Comparison of ENCODE assay signal across 12 mouse cellular contexts in the genomic region with DNA sequence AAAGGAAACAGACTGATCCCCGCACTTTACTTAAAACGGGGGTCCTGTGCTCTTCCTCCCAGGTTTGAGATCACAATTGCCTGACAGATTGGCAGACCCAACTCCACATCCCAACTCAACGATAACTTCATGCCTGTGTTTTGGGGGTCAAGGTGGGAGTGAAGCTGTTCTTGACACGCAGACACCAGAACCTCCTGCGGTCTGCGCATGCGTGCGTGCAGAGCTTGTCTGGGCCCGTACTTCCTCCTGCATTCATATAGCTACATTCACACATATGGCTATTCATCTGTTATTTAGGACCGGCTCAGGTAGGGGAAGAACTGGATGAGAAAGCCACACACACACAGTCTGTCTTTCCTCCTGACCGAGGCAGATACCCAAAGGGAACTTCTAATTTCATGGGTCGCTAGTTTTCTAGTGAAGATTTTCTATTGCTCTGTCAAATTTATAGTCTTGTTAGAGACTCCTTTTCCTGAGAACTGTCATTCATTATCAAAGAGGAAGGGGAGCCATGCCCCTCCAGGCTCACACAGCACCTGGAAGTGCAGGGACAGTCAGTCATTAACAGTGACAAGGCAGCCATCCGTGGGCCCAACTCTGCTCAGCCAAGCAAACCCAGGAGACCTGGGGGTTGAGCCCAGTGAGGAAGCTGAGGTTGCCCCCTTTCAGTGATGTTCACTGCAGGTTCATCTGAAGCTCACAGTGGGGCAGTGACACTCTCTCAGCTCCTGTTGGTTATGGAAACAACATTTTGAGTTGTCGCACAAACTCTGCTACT.
"Had no signal": no experiment of that assay in that cellular context is flagged by ENCODE, and none has a peak within 500 bp of the region (broad histone marks: within the 10 kb centered on the region; RNA-seq: fewer than 3 reads in every experiment).

No protein-coding gene starts in this region.

- H3K27ac ChIP-seq: hindbrain, postnatal 0 days; limb, embryonic 13.5 days; liver, embryonic 14.5 days; neural tube, embryonic 12.5 days; stomach, embryonic 15.5 days had no signal

- H3K9ac ChIP-seq: limb, embryonic 13.5 days; liver, embryonic 14.5 days; neural tube, embryonic 12.5 days; stomach, embryonic 15.5 days had no signal

- H3K27me3 ChIP-seq: limb, embryonic 13.5 days; neural tube, embryonic 12.5 days; stomach, embryonic 15.5 days had no signal

- H3K36me3 ChIP-seq: limb, embryonic 13.5 days; neural tube, embryonic 12.5 days; stomach, embryonic 15.5 days had no signal

- DNase-seq: left cerebral cortex, postnatal 4 days; lung, adult 18-20 months; lung, postnatal 36 days; midbrain, embryonic 14.5 days; right cerebral cortex, postnatal 14 days; thymus, adult 2 months; thymus, postnatal 36 days had no signal

- H3K4me1 ChIP-seq: limb, embryonic 13.5 days; neural tube, embryonic 12.5 days; stomach, embryonic 15.5 days had no signal

- H3K4me2 ChIP-seq: limb, embryonic 13.5 days; neural tube, embryonic 12.5 days; stomach, embryonic 15.5 days had no signal

- ATAC-seq: hindbrain, postnatal 0 days had no signal

- H3K9me3 ChIP-seq: limb, embryonic 13.5 days; neural tube, embryonic 12.5 days; stomach, embryonic 15.5 days had no signal

- H3K4me3 ChIP-seq: limb, embryonic 13.5 days; neural tube, embryonic 12.5 days; stomach, embryonic 15.5 days had no signal
